Mouse (Mus musculus): ENCODE measurements at regions not wholly inside any gene's neighbourhood (a gene's known extent, or its start where the extent isn't known, plus 50 kb on each side); places are given as distances from the start of the nearest gene placed in this dataset.

- in situ Hi-C loops (cut with MboI; ENCODE audit: low sequenced_read_pairs), result no loop called here
Measured at GRCm38 (mm10) chr7:84800966-84801365, 52.4 kb upstream of the Olfr291 start.

DNA sequence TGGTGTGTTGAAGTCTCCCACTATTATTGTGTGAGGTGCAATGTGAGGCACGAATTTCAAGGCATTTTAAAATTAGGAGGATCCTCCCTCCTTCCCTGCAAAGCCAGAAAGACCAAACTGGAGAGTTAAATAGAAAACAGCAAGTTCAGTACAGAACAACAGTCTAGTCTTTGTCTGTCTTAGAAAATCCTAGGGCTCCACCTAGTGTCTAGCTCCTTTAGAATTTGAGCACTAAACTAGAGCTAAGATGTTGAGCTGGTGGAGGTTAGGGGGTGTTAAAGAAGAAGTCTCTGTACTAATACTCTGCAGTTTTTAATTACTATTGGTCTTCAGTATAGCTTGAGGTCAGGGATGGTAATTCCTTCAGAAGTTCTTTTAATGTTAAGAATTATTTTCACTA, 58.7 kb upstream of the Olfr291 start:
- in situ Hi-C loops (cut with MboI; ENCODE audit: low sequenced_read_pairs), result no loop called here

GRCm38 (mm10) chr7:84779276-84779825, 74.0 kb upstream of the Olfr291 start:
- in situ Hi-C loops (cut with MboI; ENCODE audit: low sequenced_read_pairs), result loop anchor here (5.0 kb wide), 1 partner anchor 187 kb away; no protein-coding TSS in a partner anchor

GRCm38 (mm10) chr7:84777696-84778095, 75.7 kb upstream of the Olfr291 start:
- in situ Hi-C loops (cut with MboI; ENCODE audit: low sequenced_read_pairs), result loop anchor here (5.0 kb wide), 1 partner anchor 185 kb away; no protein-coding TSS in a partner anchor

GRCm38 (mm10) chr7:84756261-84756660, 66.5 kb upstream of the Zfand6 start:
- in situ Hi-C loops (cut with MboI; ENCODE audit: low sequenced_read_pairs), result no loop called here

GRCm38 (mm10) chr7:84753361-84753760, 63.6 kb upstream of the Zfand6 start:
- in situ Hi-C loops (cut with MboI; ENCODE audit: low sequenced_read_pairs), result no loop called here

- in situ Hi-C loops (cut with MboI; ENCODE audit: low sequenced_read_pairs), result no loop called here
Measured at GRCm38 (mm10) chr7:84749434-84750301, 59.9 kb upstream of the Zfand6 start.

DNA sequence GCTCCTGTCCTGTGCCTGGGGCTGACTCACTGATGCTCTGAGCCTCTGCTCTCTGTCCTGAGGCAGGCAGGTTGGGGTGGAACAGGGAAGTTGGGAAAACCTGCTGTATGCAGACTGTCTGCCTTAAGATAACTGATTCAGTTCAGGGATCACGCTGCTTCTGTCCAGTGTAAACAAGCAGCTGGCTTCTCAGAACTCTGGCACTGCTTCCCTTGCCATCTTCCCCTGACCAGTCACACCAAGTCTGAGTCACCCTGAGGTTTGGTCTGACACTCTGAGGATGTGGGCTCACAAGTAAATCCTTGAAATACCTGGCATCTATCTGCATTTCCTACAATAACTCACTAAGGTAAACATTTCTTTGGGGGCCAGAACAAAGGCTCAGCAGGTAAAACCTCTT, 58.1 kb upstream of the Zfand6 start:
- in situ Hi-C loops (cut with MboI; ENCODE audit: low sequenced_read_pairs), result no loop called here

DNA sequence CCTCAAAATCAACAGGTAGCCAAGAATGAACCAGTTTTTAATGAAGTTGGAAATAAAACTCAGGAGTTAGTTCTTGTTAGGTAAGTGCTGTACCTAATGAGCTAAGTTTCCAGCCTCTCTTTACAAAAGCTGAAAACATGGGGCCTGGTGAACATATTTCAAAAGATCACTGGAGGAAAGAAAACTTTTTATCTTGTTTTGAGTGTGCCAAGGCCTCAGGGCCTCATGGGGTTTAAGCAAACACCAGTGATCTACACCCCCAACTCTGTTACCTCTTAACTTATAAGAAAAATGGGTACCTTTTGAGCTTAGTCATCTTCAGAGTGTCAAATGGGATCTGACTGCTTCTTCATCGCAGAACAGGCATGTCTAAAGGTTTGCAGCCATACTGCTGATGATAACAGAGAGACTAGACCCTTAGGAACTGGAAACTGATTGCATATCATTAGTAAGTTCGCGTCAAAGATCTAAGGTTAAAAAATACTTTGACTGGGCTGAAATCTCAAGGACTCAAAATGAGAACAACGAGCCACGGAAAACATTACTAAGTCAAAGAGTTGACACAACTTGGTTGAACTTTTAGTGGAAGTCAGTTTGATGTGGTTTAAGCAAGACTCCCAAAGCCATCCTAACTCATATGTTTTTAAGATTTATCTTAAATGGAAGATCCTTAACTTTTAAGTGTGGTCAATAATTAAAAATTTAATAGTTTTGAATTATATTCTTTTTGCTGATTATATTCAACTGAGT, 54.7 kb upstream of the Zfand6 start:
- in situ Hi-C loops (cut with MboI; ENCODE audit: low sequenced_read_pairs), result no loop called here

GRCm38 (mm10) chr7:84739965-84740390, 50.2 kb upstream of the Zfand6 start:
- in situ Hi-C loops (cut with MboI; ENCODE audit: low sequenced_read_pairs), result no loop called here
